Mouse (Mus musculus): ENCODE results near the gene Ulk4.

- TF ChIP-seq CTCF (IDR thresholded peaks at IDR 0.05) (no peak), EP300 (IDR thresholded peaks at IDR 0.05) (no peak)
Observed at GRCm38 (mm10) chr9:121247047-121247446, 29.9 kb downstream of the Ulk4 start.

Data from lung, postnatal 0 days (tissue).